ENCODE assay signal across 13 mouse cellular contexts in genomic region chr4:56224542-56224941, GRCm38 (mm10).
DNase-seq lines count a peak whose midpoint lies in the region; ATAC-seq and TF ChIP-seq lines count a peak whose summit lies in the region.
"Had no signal": no experiment of that assay in that cellular context is flagged by ENCODE, and none has a peak within 500 bp of the region (broad histone marks: within the 10 kb centered on the region; RNA-seq: fewer than 3 reads in every experiment).

No protein-coding gene starts in this region.

- peak; percentile 1 to 3 for DNase-seq in adrenal gland, postnatal 36 days
- DNase-seq in adrenal gland, postnatal 4 days (ENCODE audit: low spot score in 2 of 2), result no peak
- peak; percentile 82 for DNase-seq in MN1 (ENCODE audit: low spot score)
- DNase-seq in heart, adult 9 months (ENCODE audit: low spot score in 2 of 2), result peak; percentile 14 to 15
- peak; percentile 24 for DNase-seq in lung, embryonic 14.5 days
- no peak for DNase-seq in thymus, postnatal 36 days
- DNase-seq in embryo, embryonic 10.5 days (ENCODE audit: low spot score), result no peak
- no peak for DNase-seq in urinary bladder, postnatal 4 days (ENCODE audit: low spot score in 2 of 2)
- DNase-seq: B cell, adult 2 months had no signal

- no peak overlapping the region for H3K4me3 ChIP-seq in lung, embryonic 14.5 days (ENCODE audit: low read depth, low read length)
- H3K4me3 ChIP-seq: hindbrain, embryonic 12.5 days; megakaryocyte, embryonic 14.5 days had no signal

- H3K9me3 ChIP-seq in lung, embryonic 14.5 days (ENCODE audit: low read depth, low read length), result no peaks in the 10 kb centered on the region
- H3K9me3 ChIP-seq: hindbrain, embryonic 12.5 days; megakaryocyte, embryonic 14.5 days had no signal

- no peak for ATAC-seq in lung, embryonic 14.5 days (ENCODE audit: insufficient read depth)

- no peaks in the 10 kb centered on the region for H3K36me3 ChIP-seq in lung, embryonic 14.5 days (ENCODE audit: insufficient read depth)
- H3K36me3 ChIP-seq: G1E; hindbrain, embryonic 12.5 days had no signal

- 38% methylated on average over 3 of the region's 3 CpGs for WGBS in lung, embryonic 14.5 days

- no peaks in the 10 kb centered on the region for H3K27me3 ChIP-seq in lung, embryonic 14.5 days (ENCODE audit: insufficient read depth, low read length)
- H3K27me3 ChIP-seq: hindbrain, embryonic 12.5 days had no signal

- no peak overlapping the region for H3K4me2 ChIP-seq in lung, embryonic 14.5 days
- H3K4me2 ChIP-seq: hindbrain, embryonic 12.5 days; liver, embryonic 11.5 days had no signal

- TF ChIP-seq CTCF in lung, embryonic 14.5 days (IDR thresholded peaks at IDR 0.05; ENCODE audit: low read depth), result no peak

- no peak overlapping the region for H3K27ac ChIP-seq in lung, embryonic 14.5 days (ENCODE audit: low read depth)
- H3K27ac ChIP-seq: hindbrain, embryonic 12.5 days had no signal

- H3K4me1 ChIP-seq in lung, embryonic 14.5 days (ENCODE audit: insufficient read depth), result 0 out of 2 replicates have a peak, but pooled peaks cover 5% of the 10 kb centered on the region

- no peak overlapping the region for H3K9ac ChIP-seq in lung, embryonic 14.5 days
- H3K9ac ChIP-seq: hindbrain, embryonic 12.5 days had no signal

Comparison
In these comparisons a context has a peak if more than half of its experiments do, and no peak if none do; other contexts are left out.
1. DNase-seq: peak in adrenal gland, postnatal 36 days (2 of 2), MN1 (single experiment), heart, adult 9 months (2 of 2) and lung, embryonic 14.5 days (single experiment); none in adrenal gland, postnatal 4 days (0 of 2), thymus, postnatal 36 days (0 of 2), embryo, embryonic 10.5 days (single experiment) and urinary bladder, postnatal 4 days (0 of 2).